Mouse (Mus musculus) heart, postnatal 10 days (tissue): ENCODE results near the gene Klhl28. TPM values are rescaled to one million over a fixed set of nuclear protein-coding genes. Genes with fewer than 3 reads are reported as not detected.

Source experiments
- total RNA-seq, 2 experiments: library from RNA; stranded (reverse); gene quantifications; 2 replicates each; pipeline ENCODE4 v1.2.3; 2021

Klhl28 gene
- total RNA-seq, 2 experiments from 2014 or later, result 13.4 to 14.5 TPM

Other genes starting within 250 kb of the Klhl28 start
- 1 to 10 TPM; 3.2 to 5.2 TPM for gene Gm527, start 47.6 kb downstream of the Klhl28 start, total RNA-seq
- 10 to 100 TPM; 18.3 to 19.2 TPM for gene Togaram1, start 270 bp upstream of the Klhl28 start, total RNA-seq
- 10 to 100 TPM; 19.5 to 20.2 TPM for gene Prpf39, start 70.8 kb upstream of the Klhl28 start, total RNA-seq
- 100 to 1,000 TPM; 197 to 228 TPM for gene Fkbp3, start 108.5 kb upstream of the Klhl28 start, total RNA-seq
- 1 to 10 TPM; 6.5 to 7.2 TPM for gene Fancm, start 110.1 kb upstream of the Klhl28 start, total RNA-seq
- 1 to 10 TPM; 3.9 to 4.4 TPM for gene Mis18bp1, start 207.1 kb upstream of the Klhl28 start, total RNA-seq